Mouse (Mus musculus): ENCODE measurements at regions not wholly inside any gene's neighbourhood (a gene's known extent, or its start where the extent isn't known, plus 50 kb on each side); places are given as distances from the start of the nearest gene placed in this dataset.
A peak's percentile ranks its signal among the peaks of the same experiment; 100 is the strongest.

DNA sequence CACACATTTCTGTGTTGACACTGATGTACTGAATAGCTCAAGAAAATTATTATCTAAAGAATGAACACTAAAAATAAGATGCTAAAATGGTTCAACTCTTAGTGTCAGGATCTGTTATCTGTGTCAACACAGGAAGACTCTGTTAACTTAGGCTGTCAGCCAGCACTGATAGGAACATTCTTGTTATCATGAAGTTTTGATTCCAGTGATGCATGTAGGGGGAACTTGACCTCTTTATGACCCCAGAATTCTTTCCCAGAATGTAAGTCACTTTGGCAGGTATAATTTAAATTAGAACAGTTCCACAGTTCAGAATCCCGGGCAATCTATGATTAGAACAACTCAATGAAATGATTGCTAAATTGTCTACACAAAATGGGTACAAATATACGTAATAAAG lies 363.9 kb upstream of the Robo1 start:
- 55% methylated on average over 2 of the region's 2 CpGs for WGBS
- DNase-seq: peak; percentile 36
- no peak for TF ChIP-seq CTCF (conservative IDR thresholded peaks at IDR 0.05; ENCODE audit: insufficient read depth, insufficient read length, low read depth, low read length)
- no peak for TF ChIP-seq POLR2A (IDR thresholded peaks at IDR 0.05; ENCODE audit: low read depth, low read length)
- Histone ChIP-seq H3K4me3 (ENCODE audit: insufficient read depth, low read depth, low read length) (no peak overlapping the region), H3K4me1 (ENCODE audit: control insufficient read depth, insufficient read depth, low read length) (no peaks in the 10 kb centered on the region), H3K27ac (ENCODE audit: insufficient read depth, low read depth, low read length) (no peak overlapping the region), H3K36me3 (ENCODE audit: control insufficient read depth, insufficient read depth, low read length) (no peaks in the 10 kb centered on the region), H3K27me3 (replicated peaks; ENCODE audit: control insufficient read depth, insufficient read depth, low read length) (no peaks in the 10 kb centered on the region)

DNA sequence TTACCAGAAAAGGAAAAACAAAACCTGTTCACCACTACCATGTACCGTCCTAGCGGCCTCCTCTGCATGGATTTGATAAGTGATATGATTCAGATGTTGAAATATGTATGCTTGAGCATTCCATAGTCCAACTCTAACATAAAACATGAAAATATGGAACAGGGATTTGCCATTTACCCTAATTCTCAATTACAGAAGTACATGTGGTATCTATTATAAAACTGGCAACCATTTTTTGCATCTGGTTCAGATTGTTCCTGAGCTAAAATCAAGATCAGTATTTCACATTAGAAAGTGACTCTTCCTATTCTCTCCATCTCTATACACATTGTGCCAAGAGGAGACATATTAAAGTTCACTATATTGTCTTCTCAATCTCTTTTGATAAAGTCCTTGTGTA lies 363.3 kb upstream of the Robo1 start:
- H3K4me3 ChIP-seq (ENCODE audit: insufficient read depth, low read depth, low read length): no peak overlapping the region
- TF ChIP-seq POLR2A (IDR thresholded peaks at IDR 0.05; ENCODE audit: low read depth, low read length): no peak
- no peak for TF ChIP-seq CTCF (conservative IDR thresholded peaks at IDR 0.05; ENCODE audit: insufficient read depth, insufficient read length, low read depth, low read length)
- no peaks in the 10 kb centered on the region for H3K27me3 ChIP-seq (replicated peaks; ENCODE audit: control insufficient read depth, insufficient read depth, low read length)
- H3K27ac ChIP-seq (ENCODE audit: insufficient read depth, low read depth, low read length): no peak overlapping the region
- no peaks in the 10 kb centered on the region for H3K4me1 ChIP-seq (ENCODE audit: control insufficient read depth, insufficient read depth, low read length)
- WGBS: 84% methylated on average over 2 of the region's 2 CpGs
- DNase-seq: no peak
- H3K36me3 ChIP-seq (ENCODE audit: control insufficient read depth, insufficient read depth, low read length): no peaks in the 10 kb centered on the region

GRCm38 (mm10) chr16:71952879-71953406 lies 355.2 kb upstream of the Robo1 start:
- 70% methylated on average over 2 of the region's 2 CpGs for WGBS
- no peaks in the 10 kb centered on the region; the same call in 1 of the 2 replicates for H3K27me3 ChIP-seq (replicated peaks; ENCODE audit: control insufficient read depth, insufficient read depth, low read length)
- H3K4me1 ChIP-seq (ENCODE audit: control insufficient read depth, insufficient read depth, low read length): no peaks in the 10 kb centered on the region
- no peak for DNase-seq
- TF ChIP-seq POLR2A (IDR thresholded peaks at IDR 0.05; ENCODE audit: low read depth, low read length) (no peak), CTCF (conservative IDR thresholded peaks at IDR 0.05; ENCODE audit: insufficient read depth, insufficient read length, low read depth, low read length) (no peak)
- no peak overlapping the region for H3K27ac ChIP-seq (ENCODE audit: insufficient read depth, low read depth, low read length)
- H3K36me3 ChIP-seq (ENCODE audit: control insufficient read depth, insufficient read depth, low read length): no peaks in the 10 kb centered on the region
- no peak overlapping the region for H3K4me3 ChIP-seq (ENCODE audit: insufficient read depth, low read depth, low read length)

DNA sequence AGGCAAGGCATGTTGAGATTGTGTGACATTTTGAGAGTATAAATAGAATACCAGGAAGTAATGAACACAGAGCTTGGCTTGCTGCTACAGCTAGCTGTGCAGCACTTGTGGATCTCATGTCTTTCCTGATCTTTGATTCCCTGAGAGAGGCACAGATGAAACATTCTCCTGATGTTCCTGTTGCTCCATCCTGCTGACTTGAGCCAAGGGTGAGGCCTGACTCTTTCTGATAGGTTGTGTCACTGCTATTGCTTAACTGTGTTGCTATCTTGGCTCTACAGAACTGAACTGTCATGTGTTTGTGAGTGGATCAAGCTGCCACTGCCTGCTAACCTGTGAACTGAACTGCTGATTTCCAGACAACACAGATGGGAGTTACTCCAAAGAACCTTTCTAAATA lies 344.5 kb upstream of the Robo1 start:
- DNase-seq: no peak

DNA sequence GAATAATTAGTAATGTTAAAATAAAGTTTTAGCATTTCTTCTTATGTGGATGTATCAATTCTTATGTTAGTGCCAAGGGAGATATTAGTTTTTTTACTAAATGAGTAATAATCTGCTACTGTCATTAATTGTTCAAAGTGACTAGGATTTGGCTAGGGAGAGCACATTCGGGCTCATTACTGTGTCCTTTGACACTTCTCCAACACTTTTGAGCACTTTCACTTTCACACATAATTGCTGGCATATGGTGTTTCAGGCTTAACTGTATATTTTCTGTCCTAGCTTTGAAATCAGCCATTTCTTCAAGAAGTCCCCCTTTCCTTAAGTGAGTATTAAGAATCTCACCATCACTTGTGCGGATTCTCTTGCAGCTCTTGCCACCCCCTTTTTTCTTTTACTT lies 334.3 kb upstream of the Robo1 start:
- no peak for DNase-seq
- H3K4me1 ChIP-seq (ENCODE audit: control insufficient read depth, insufficient read depth, low read length): no peaks in the 10 kb centered on the region
- no peak overlapping the region for H3K4me3 ChIP-seq (ENCODE audit: insufficient read depth, low read depth, low read length)
- no peaks in the 10 kb centered on the region for H3K36me3 ChIP-seq (ENCODE audit: control insufficient read depth, insufficient read depth, low read length)
- H3K27ac ChIP-seq (ENCODE audit: insufficient read depth, low read depth, low read length): no peak overlapping the region
- no peak for TF ChIP-seq CTCF (conservative IDR thresholded peaks at IDR 0.05; ENCODE audit: insufficient read depth, insufficient read length, low read depth, low read length)
- no peak for TF ChIP-seq POLR2A (IDR thresholded peaks at IDR 0.05; ENCODE audit: low read depth, low read length)
- WGBS: 78% methylated on average over 2 of the region's 2 CpGs
- H3K27me3 ChIP-seq (replicated peaks; ENCODE audit: control insufficient read depth, insufficient read depth, low read length): no peaks in the 10 kb centered on the region

More for the DNA sequence above, 344.5 kb upstream of the Robo1 start:
- Histone ChIP-seq H3K36me3 (ENCODE audit: control insufficient read depth, insufficient read depth, low read length) (no peaks in the 10 kb centered on the region), H3K27me3 (replicated peaks; ENCODE audit: control insufficient read depth, insufficient read depth, low read length) (no peaks in the 10 kb centered on the region), H3K4me1 (ENCODE audit: control insufficient read depth, insufficient read depth, low read length) (no peaks in the 10 kb centered on the region), H3K4me3 (ENCODE audit: insufficient read depth, low read depth, low read length) (no peak overlapping the region), H3K27ac (ENCODE audit: insufficient read depth, low read depth, low read length) (no peak overlapping the region)
- no peak for TF ChIP-seq CTCF (conservative IDR thresholded peaks at IDR 0.05; ENCODE audit: insufficient read depth, insufficient read length, low read depth, low read length)

DNA sequence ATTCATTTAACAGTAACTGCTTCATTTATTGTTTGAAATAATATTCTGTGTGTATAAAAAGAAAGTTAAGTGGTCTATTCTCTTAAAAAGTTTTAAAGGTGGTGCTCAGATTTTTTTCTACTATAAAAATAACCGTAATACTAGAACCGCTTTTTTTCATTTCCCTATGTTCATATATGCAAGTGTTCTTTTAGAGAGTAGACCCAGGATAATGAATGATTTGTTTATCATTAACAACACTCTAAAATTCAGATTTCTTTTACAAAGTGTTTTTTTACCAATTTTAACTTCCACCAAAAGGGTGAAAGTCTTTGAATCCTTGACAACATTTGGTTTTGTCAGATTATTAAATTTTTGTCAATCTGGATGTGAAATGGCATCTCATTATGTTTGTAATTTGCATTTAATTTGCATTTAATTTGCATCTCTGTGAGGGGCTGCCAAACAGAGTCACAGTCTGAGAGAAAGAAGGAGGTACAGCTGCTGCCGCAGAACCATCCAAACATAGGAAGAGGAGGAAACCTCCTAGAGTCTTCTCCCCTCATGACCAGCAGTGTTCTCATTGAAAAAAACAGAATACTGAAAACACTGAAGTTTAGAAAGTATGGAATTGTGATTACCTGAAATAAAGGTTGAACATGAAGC lies 310.4 kb upstream of the Robo1 start:
- H3K4me1 ChIP-seq (ENCODE audit: control insufficient read depth, insufficient read depth, low read length): no peaks in the 10 kb centered on the region
- 90% methylated on average over 3 of the region's 3 CpGs for WGBS

GRCm38 (mm10) chr16:72027404-72028215 lies 280.5 kb upstream of the Robo1 start:
- H3K4me3 ChIP-seq (ENCODE audit: insufficient read depth, low read depth, low read length): no peak overlapping the region
- H3K27ac ChIP-seq (ENCODE audit: insufficient read depth, low read depth, low read length): no peak overlapping the region
- no peaks in the 10 kb centered on the region for H3K4me1 ChIP-seq (ENCODE audit: control insufficient read depth, insufficient read depth, low read length)
- no peak for DNase-seq
- no peaks in the 10 kb centered on the region; the same call in 1 of the 2 replicates for H3K27me3 ChIP-seq (replicated peaks; ENCODE audit: control insufficient read depth, insufficient read depth, low read length)
- WGBS: 4% methylated on average over 27 of the region's 27 CpGs
- TF ChIP-seq POLR2A (IDR thresholded peaks at IDR 0.05; ENCODE audit: low read depth, low read length): no peak
- TF ChIP-seq CTCF (conservative IDR thresholded peaks at IDR 0.05; ENCODE audit: insufficient read depth, insufficient read length, low read depth, low read length): no peak
- no peaks in the 10 kb centered on the region for H3K36me3 ChIP-seq (ENCODE audit: control insufficient read depth, insufficient read depth, low read length)

More for the DNA sequence above, 310.4 kb upstream of the Robo1 start:
- DNase-seq: no peak
- Histone ChIP-seq H3K27ac (ENCODE audit: insufficient read depth, low read depth, low read length) (no peak overlapping the region), H3K36me3 (ENCODE audit: control insufficient read depth, insufficient read depth, low read length) (no peaks in the 10 kb centered on the region), H3K4me3 (ENCODE audit: insufficient read depth, low read depth, low read length) (no peak overlapping the region), H3K27me3 (replicated peaks; ENCODE audit: control insufficient read depth, insufficient read depth, low read length) (no peaks in the 10 kb centered on the region)
- TF ChIP-seq POLR2A (IDR thresholded peaks at IDR 0.05; ENCODE audit: low read depth, low read length): no peak
- no peak for TF ChIP-seq CTCF (conservative IDR thresholded peaks at IDR 0.05; ENCODE audit: insufficient read depth, insufficient read length, low read depth, low read length)
